In the genomic region with DNA sequence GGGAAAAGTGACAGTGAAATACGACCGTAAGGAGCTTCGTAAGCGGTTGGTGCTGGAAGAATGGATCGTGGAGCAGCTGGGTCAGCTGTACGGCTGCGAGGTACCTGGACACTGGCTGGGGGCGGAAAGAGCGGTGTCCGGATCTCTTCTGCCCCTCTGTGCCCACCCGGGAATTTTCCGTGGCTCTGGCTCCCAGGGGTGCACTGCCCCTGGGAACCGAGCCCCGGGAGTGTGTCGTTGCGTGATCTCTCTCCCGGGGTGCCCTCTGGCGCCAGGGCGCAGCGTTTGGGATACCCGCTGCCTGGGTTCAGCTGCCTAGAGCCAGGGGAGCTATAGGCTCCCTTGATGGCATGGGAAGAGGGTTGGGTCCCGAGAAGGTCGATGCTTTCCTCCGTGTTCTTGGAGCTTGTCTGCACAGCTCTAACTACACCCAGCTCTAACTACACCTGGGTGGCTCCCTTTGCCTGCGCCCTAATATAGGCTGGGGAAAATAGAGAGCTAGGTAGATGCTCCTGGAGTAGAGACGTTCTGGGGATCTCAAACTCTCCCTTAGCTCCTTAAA, we compare ENCODE assay signal across 8 mouse cellular contexts. TPM values are rescaled to one million over a fixed set of nuclear protein-coding genes. Genes with fewer than 3 reads are reported as not detected.
DNase-seq lines count a peak whose midpoint lies in the region; TF ChIP-seq lines count a peak whose summit lies in the region.

No protein-coding gene starts in this region.

- H3K4me3 ChIP-seq in heart, adult 2 months = peak overlapping the region; percentile 66
- H3K4me3 ChIP-seq in lung, adult 2 months (replicated peaks; ENCODE audit: extremely low read depth, low read depth, low read length) = peak overlapping the region; percentile 51

- TF ChIP-seq POLR2A in heart, adult 2 months (IDR thresholded peaks at IDR 0.05; ENCODE audit: insufficient read depth, low read depth, low read length) = no peak
- no peak for TF ChIP-seq POLR2A in lung, adult 2 months (IDR thresholded peaks at IDR 0.05; ENCODE audit: borderline replicate concordance, extremely low read depth, low read depth, low read length)

- TF ChIP-seq CTCF in heart, adult 2 months (IDR thresholded peaks at IDR 0.05) = 0 out of 2 replicates have a peak, but pooled peaks have one; percentile 14
- TF ChIP-seq CTCF in lung, adult 2 months (IDR thresholded peaks at IDR 0.05; ENCODE audit: insufficient read depth, low read length) = no peak

- TF ChIP-seq EP300 in heart, adult 2 months (IDR thresholded peaks at IDR 0.05; ENCODE audit: insufficient read depth, low read depth, low read length) = no peak

- peaks cover 2% of the 10 kb centered on the region for H3K36me3 ChIP-seq in heart, adult 2 months (ENCODE audit: control insufficient read depth, insufficient read depth, low read length)

- WGBS in heart, adult 2 months = 2% methylated on average over 26 of the region's 26 CpGs
- WGBS in lung, adult 2 months = 4% methylated on average over 26 of the region's 26 CpGs

- 0 out of 2 replicates have a peak, but pooled peaks cover 2% of the 10 kb centered on the region for H3K79me2 ChIP-seq in heart, adult 2 months (replicated peaks; ENCODE audit: control insufficient read depth, insufficient read depth, low read length)

- H3K9ac ChIP-seq in heart, adult 2 months (ENCODE audit: low read depth, low read length) = peak overlapping the region; percentile 84

- DNase-seq in thymus, postnatal 4 days = peak; percentile 6
- DNase-seq in thymus, adult 18-20 months = no peak
- DNase-seq in embryo, embryonic 9.5 days (ENCODE audit: extremely low spot score) = peak; percentile 39
- peak; percentile 49 to 54 for DNase-seq in heart, adult 2 months
- DNase-seq in kidney, postnatal 14 days = peak; percentile 4
- DNase-seq in lung, adult 2 months = peak; percentile 50
- DNase-seq in right cerebral cortex, postnatal 25 days = peak; percentile 63
- DNase-seq in spleen, adult 12 weeks (ENCODE audit: low spot score) = no peak

- peaks cover 4% of the 10 kb centered on the region; the same call in 1 of the 2 replicates for H3K4me1 ChIP-seq in heart, adult 2 months (ENCODE audit: control insufficient read depth, insufficient read depth, low read length)
- H3K4me1 ChIP-seq in lung, adult 2 months (ENCODE audit: control insufficient read depth, insufficient read depth, low read length) = no peaks in the 10 kb centered on the region

- intact Hi-C loops in heart, adult 2 months (cut with DNase I) = loop anchor here (2.0 kb wide), 2 partner anchors 28 kb away; no protein-coding TSS in a partner anchor

- 0 out of 2 replicates have a peak, but pooled peaks cover 1% of the 10 kb centered on the region for H3K27me3 ChIP-seq in heart, adult 2 months (ENCODE audit: control insufficient read depth, insufficient read depth, low read length)

- H3K27ac ChIP-seq in heart, adult 2 months = peak overlapping the region; percentile 89

RNA-seq across cellular contexts. Expression of a gene that starts 1.1 kb away (rescaled TPM):
- total RNA-seq in heart, adult 2 months (2021) = 100 to 1,000 TPM; 156 to 164 TPM
- 90.7 and 107 TPM in 2 replicates for polyA plus RNA-seq in heart, adult 2 months (2012; rRNA removed)
- 25.2 and 36.1 TPM in 2 replicates for polyA plus RNA-seq in lung, adult 2 months (2012; rRNA removed)

Comparison
In these comparisons a context has a peak if more than half of its experiments do, and no peak if none do; other contexts are left out.
1. DNase-seq: peak in thymus, postnatal 4 days (single experiment), embryo, embryonic 9.5 days (single experiment), heart, adult 2 months (2 of 2), kidney, postnatal 14 days (single experiment), lung, adult 2 months (single experiment) and right cerebral cortex, postnatal 25 days (single experiment); none in thymus, adult 18-20 months (0 of 2) and spleen, adult 12 weeks (single experiment).